Mouse (Mus musculus): Measurements from ENCODE around the gene Shld2.
A peak's percentile ranks its signal among the peaks of the same experiment; 100 is the strongest.

The Shld2 gene

DNA sequence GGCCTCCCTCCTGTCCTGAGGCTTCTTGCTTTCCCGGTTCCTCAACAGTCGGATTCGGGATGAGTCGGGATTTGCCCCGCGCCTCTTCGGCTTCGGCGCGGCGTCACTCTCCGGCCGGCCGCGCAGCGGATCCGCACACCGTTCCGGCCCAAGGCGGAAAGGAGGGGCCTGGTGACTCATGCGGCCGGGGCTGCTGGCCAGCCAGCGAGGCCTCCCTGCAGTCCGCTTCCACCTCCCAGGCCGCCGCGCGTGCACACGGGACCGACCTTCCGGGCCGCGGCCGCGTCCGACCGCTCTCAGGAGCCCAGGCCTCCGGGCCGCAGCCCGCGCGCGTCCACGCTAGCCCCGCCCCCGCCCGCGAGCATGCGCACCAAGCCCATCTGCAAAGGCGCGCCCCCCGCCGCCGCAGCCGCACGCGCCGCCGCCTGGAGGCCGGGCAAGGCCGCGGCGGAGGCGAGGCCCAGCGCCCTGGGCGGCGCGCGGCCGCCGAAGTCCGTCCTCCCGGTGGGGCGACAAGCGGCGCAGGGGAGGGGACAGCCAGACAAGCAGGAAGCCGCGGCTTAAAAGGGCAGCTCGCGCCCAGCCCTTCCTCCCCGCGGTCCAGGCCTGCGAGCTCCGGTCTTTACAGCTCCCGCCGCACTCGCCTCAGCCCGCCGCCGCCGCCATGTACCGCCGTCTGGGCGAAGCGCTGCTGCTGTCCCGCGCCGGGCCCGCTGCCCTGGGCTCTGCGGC is at the start of gene Shld2, which contains the start of gene Glud1:
TSS of gene Shld2 (minus strand) at position 260 of the 732 bp plus-strand sequence.
TSS of gene Glud1 (plus strand) at position 494 of the 732 bp plus-strand sequence.
- peak; percentile 58 for DNase-seq (ENCODE audit: extremely low spot score, low read depth, low spot score)

DNA sequence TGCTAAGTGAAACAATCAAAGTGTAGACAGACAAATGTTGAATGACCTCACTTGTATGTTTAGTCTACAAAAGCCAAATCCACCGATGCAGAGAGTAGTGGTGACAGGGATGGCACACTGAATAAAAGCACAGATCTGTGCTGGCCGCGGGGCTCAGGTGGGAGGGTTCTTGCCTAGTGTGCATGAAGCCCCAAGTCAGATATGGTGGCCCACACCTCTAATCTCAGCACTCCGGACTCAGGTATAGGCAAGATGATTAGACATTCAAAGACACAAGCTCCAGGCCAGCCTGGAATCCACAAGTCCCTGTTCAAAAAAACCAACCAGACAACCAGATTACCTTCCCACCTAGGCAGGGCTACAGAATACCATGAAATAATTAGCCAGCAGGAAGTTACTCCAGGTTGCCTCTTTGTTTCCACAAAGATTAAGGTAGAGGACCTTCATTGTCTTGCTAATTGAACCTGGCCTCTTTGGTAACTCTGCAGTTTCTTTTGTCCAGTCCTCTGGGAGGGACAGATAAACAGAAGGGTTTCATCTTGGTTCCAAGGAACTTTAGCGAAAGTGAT is 49.5 kb upstream of the Shld2 start:
- no peak for DNase-seq (ENCODE audit: extremely low spot score, low read depth, low spot score)

DNA sequence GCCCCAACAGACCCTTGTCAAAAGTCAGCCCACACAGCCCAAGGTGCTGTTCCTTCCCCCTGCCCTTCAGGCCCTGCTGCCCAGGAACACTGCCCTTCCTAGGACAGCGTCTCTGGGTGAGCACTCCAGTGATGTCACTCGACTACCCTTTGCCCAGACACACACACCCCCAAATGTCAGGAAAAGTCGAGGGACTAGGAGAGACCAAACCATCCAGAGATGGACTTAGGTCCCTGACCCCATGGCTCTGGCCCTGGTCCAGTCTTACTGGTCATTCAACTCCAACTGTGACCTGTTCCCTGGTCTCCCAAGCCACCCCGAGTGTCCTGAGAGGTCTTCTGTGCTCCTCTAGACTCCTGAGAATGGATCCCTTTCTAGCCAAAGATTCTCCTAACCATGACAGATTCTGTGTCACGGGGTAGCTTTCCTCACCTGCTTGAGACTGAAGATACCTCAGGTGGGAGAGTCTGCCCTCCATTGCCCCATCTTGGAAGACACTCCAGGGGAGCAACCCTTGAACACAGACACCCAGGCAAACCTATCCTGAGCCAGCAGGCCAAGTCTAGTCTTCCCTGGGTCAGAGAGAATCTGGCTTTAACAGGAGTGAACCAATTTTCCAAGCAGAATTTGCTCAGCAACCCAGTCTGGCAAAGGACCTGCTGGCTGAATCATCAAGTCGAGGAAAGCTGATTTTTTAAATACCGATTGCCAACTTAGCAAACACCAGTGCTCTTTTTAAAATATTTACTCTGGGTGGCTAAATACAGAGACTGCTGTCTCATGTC is 47.6 kb upstream of the Shld2 start:
- no peak for DNase-seq (ENCODE audit: extremely low spot score, low read depth, low spot score)

DNA sequence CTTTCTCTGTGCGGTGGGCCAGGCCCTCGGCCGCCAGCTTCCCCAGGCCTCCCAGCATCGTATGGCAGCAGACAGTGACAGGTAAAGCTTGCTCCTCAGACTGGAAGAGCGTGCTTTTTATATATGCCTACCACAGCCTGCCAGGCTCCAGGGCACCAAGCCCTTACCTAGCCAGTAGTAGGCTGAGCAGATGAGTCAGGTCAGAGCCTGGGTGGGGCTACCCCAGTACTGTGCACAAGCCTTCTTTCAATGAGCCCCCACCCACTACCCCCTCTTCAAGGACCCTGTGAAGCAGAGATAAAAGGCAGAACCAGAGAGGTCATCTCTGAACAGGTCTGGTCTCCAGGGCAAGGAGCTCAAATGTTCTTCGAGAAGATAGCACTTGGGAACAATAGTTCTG is 45.0 kb upstream of the Shld2 start, which contains the start of gene Fam25c:
TSS of gene Fam25c (minus strand) at position 133 of the 400 bp plus-strand sequence.
- DNase-seq (ENCODE audit: extremely low spot score, low read depth, low spot score) = no peak

DNA sequence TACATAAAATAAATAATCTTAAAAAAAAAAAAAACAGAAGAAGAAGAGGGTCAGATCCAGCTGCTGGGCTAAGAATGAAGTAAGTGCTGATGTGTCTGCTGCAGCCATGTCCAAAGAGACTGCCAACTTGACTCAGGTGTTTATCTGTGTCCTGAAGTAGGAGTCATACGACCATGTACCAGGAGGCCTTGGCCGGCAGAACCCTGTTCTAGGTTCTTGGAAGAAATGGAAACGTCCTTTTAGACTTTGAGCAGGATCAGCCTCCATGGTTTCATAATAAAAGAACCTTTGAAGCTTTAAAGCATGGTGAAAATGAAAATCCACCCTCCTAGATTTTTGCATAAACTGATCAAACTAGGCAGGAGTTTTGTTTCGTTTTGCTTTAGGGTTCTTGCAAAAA is 44.2 kb upstream of the Shld2 start:
- no peak for DNase-seq (ENCODE audit: extremely low spot score, low read depth, low spot score)

- no peak for DNase-seq (ENCODE audit: extremely low spot score, low read depth, low spot score)
Measured at GRCm38 (mm10) chr14:34353326-34353725, 43.0 kb upstream of the Shld2 start.

GRCm38 (mm10) chr14:34352523-34352922 is 42.2 kb upstream of the Shld2 start:
- DNase-seq (ENCODE audit: extremely low spot score, low read depth, low spot score) = no peak

GRCm38 (mm10) chr14:34351660-34352059 is 41.4 kb upstream of the Shld2 start:
- no peak for DNase-seq (ENCODE audit: extremely low spot score, low read depth, low spot score)

- no peak for DNase-seq (ENCODE audit: extremely low spot score, low read depth, low spot score)
Measured at GRCm38 (mm10) chr14:34349007-34349406, 38.7 kb upstream of the Shld2 start.

- DNase-seq (ENCODE audit: extremely low spot score, low read depth, low spot score) = no peak
Measured at GRCm38 (mm10) chr14:34348301-34348700, 38.0 kb upstream of the Shld2 start.

DNA sequence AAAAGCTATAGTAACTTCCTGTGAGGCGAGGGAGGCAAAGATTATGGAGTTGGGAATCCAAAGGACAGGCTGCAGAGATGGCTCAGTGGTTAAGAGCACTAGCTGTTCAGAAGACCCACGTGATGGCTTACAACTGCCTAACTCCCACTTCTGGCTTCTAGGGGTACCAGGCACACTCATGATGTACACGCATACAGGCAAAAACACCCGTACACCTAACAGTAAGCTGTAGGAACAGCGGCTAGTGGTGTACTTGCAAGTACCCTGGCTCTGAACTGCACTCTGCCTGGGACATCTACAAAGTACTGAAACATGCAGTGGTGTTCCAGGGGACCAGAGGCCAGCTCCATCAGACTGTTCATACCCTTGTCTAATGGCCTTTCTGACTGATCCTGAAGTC is 36.8 kb upstream of the Shld2 start:
- DNase-seq (ENCODE audit: extremely low spot score, low read depth, low spot score) = no peak

DNA sequence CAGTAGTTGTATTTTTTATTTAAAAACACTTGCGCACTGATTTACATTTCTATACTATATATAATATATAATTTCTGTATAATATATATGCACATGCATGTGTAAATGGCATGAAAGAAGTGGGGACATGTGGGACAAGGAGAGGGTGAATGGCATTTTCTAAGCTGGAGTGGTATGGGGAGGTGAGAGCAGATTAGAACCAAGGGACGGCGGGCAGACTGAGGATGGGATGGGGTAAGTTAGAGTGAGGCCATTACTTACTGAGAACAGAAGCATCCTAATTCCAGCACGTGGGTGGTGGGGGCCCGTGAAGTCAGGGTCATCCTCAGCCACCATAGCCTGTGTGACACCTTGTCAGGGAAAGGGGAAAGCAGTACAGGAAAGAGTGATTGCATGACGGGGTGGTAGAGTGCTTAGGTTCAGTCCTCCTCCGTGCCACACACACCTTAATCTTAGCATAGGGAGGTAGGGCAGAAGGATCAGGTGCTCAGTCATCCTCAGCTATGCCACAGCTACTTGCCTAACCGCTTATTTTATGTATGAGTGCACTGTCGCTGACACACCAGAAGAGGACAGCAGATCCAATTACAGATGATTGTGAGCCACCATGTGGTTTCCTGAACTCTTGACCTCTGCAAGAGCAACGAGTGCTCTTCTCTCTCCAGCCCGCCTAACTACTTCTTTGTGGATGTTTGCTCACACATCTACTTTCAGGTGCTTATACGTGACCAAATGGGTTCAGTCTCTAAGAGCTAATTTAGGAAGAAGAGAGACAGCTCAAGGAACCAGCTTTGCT is 35.7 kb upstream of the Shld2 start:
- no peak for DNase-seq (ENCODE audit: extremely low spot score, low read depth, low spot score)

DNA sequence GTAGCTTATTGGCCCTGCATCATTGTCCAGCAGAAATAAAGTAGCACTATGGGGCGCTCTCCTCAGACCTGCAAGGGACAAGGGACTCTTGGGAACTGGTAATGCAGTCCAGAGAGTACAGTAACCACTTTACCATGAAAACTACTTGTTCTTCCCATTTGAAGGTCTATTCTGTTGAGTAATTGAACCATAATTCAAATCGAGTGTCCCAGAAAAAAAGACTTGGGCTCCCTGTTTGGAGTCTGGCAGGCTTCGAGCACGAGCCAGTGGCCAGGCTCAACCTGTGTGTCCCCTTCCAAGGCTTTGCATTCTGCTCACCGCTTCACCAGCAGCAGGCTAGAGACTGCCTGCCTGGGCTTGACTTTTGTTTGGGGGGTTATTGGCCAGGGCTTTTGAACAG is 34.1 kb upstream of the Shld2 start:
- no peak for DNase-seq (ENCODE audit: extremely low spot score, low read depth, low spot score)

- no peak for DNase-seq (ENCODE audit: extremely low spot score, low read depth, low spot score)
Measured at GRCm38 (mm10) chr14:34343078-34343477, 32.8 kb upstream of the Shld2 start.

- DNase-seq (ENCODE audit: extremely low spot score, low read depth, low spot score) = no peak
Measured at GRCm38 (mm10) chr14:34341993-34342392, 31.7 kb upstream of the Shld2 start.

DNA sequence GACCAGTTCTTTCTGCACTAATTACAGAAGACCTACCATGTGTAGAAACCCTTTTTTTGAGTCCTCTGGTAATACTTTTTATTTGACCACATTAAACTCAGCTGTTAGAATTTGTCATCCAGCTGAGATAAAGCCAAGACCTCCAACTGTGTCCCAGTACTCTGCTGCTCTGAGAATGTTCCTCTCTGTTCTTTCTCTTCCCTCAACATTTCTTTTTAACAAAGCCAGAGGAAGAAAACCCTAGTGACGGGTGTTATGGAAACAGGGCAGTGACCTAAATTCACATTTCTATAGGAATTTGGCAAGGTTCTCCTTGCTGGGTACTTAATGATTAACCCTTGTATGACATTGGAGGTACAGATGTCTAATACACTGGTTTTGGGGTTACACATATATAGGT is 29.2 kb upstream of the Shld2 start:
- no peak for DNase-seq (ENCODE audit: extremely low spot score, low read depth, low spot score)

GRCm38 (mm10) chr14:34332476-34332875 is 22.2 kb upstream of the Shld2 start:
- no peak for DNase-seq (ENCODE audit: extremely low spot score, low read depth, low spot score)

DNA sequence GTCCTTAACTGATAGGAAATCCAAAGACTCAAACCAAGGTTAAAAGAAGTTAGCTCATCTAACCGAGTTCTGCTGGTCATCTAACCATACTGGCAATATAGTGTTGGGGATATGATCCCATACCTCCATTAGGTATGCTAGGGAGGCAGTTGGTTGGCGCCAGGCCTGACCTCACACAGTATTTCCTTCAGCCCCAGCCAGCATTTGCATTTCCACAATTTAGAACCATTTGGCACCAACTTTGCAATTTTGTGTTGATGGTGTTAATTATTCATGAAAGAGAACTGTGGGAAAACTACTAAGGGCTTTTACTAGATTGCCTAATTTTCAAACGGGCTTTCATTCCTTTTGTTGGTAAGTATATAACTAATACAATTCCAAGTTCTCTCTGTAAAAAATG is 21.6 kb upstream of the Shld2 start:
- no peak for DNase-seq (ENCODE audit: extremely low spot score, low read depth, low spot score)

DNA sequence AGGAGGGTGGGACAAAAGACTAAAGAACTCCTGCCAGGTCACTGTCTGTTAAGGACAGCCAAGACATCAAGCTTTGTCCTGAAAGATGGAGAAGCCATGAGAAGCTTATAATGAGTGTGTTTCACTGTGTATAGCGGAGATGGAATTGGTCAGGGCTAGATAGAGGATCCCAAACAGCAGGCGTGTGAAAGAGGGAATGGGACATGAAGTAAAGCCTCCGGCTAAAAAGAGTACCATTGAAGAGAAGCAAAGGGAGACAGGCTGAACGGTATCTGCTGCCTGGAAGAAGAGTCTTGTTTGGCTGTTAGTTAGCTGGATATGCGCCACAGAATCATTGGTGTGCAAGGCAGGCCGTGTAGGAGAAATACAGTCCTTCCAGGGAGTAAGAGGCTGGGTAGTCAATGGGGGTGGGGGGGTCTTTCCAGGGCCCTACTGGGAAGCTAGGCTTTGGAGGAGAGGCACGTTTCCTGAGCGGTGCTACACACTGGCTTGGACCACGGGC is 20.4 kb upstream of the Shld2 start:
- no peak for DNase-seq (ENCODE audit: extremely low spot score, low read depth, low spot score)

DNA sequence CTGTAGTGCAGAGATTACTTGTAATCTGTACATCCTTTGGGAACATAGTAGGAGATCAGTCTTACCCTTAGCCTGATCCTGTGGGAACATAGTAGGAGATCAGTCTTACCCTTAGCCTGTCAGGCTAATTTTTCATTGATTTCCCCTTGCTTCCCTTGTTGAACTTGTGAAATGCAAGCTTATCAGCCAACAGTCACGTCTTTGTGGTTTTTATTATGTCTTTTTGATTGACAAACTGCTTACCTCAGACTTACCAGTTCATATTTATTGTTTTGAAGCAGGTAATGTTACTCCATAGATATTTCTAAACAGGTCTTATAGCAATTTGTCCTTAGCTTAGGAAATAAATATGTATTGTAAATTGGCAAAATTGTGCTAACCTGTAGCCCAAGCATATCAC is 17.3 kb upstream of the Shld2 start:
- DNase-seq (ENCODE audit: extremely low spot score, low read depth, low spot score) = no peak

- DNase-seq (ENCODE audit: extremely low spot score, low read depth, low spot score) = no peak
Measured at GRCm38 (mm10) chr14:34326606-34327005, 16.3 kb upstream of the Shld2 start.

All from hindlimb bud, embryonic 11.5 days (tissue).